In the genomic region with DNA sequence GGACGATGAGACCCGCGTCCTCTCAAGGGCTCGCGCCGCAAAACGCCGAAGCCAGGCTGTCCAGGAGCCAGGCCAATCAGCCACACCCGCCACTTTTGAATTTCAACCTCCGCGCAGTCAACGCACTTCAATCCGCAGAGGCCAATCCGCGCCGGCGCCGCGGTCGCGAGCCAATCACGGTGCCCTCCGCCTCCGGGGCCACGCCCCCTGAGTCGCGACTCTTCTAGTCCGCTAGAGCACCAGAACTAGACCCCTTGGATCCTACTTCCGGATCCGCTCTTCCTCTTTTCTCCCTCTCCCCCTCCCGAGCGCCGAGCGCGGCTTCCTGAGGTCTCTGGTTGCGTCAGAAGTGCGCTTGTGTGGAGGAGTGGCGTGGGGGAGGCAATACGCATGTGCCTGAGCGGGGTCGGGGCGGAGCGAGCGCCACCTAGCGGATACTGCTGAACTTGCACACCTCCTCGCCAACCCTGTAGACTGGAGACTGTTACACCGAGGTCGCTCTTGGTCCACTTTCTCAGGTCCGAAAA, we compare ENCODE assay signal across 8 mouse cellular contexts. TPM values are rescaled to one million over a fixed set of nuclear protein-coding genes. Genes with fewer than 3 reads are reported as not detected.
A peak's percentile ranks its signal among the peaks of the same experiment; 100 is the strongest.
DNase-seq lines count a peak whose midpoint lies in the region; ATAC-seq lines count a peak whose summit lies in the region.

A gene (minus strand): TSS at position 129 of the 527 bp plus-strand sequence.

- under 1% methylated on average over 49 of the region's 49 CpGs for WGBS in heart, embryonic 13.5 days
- WGBS in liver, embryonic 12.5 days (ENCODE audit: insufficient replicate concordance) = 2% methylated on average over 49 of the region's 49 CpGs
- under 1% methylated on average over 49 of the region's 49 CpGs for WGBS in stomach, embryonic 15.5 days

- no peaks in the 10 kb centered on the region for H3K4me1 ChIP-seq in brown adipose tissue, adult 24 weeks (ENCODE audit: control insufficient read depth, insufficient read depth, insufficient read length, low read length)
- H3K4me1 ChIP-seq in heart, embryonic 13.5 days = peaks cover 19% of the 10 kb centered on the region
- H3K4me1 ChIP-seq in liver, embryonic 12.5 days = peaks cover 24% of the 10 kb centered on the region
- H3K4me1 ChIP-seq in stomach, embryonic 15.5 days = peaks cover 8% of the 10 kb centered on the region; the same call in 1 of the 2 replicates

- peak; percentile 98 for ATAC-seq in heart, embryonic 13.5 days (ENCODE audit: extremely low read depth, insufficient number of reproducible peaks, low FRiP score, low TSS enrichment)
- ATAC-seq in liver, embryonic 12.5 days = peak; percentile 96
- ATAC-seq in stomach, embryonic 15.5 days (ENCODE audit: insufficient read depth, low FRiP score, low read depth) = peak; percentile 99

- peak within 1 kb of the TSS; percentile 67 for H3K4me3 ChIP-seq in brown adipose tissue, adult 24 weeks (ENCODE audit: insufficient read depth, low read depth, low read length)
- H3K4me3 ChIP-seq in heart, embryonic 13.5 days = peak within 1 kb of the TSS; percentile 73
- H3K4me3 ChIP-seq in liver, embryonic 12.5 days = peak within 1 kb of the TSS; percentile 85
- H3K4me3 ChIP-seq in stomach, embryonic 15.5 days (replicated peaks) = peak within 1 kb of the TSS; percentile 67

- DNase-seq in CD4-positive, CD25-positive, alpha-beta regulatory T cell, adult 2 months (ENCODE audit: low read depth, low spot score) = peak; percentile 99
- DNase-seq in fat pad, adult 2 months (ENCODE audit: extremely low read depth, low read depth, low spot score) = peak; percentile 82
- DNase-seq in kidney, postnatal 10 days = peak; percentile 100
- peak; percentile 99 to 100 for DNase-seq in natural killer cell, adult 2 months (ENCODE audit: low spot score in 2 of 2)

- H3K9ac ChIP-seq in heart, embryonic 13.5 days = peak within 1 kb of the TSS; percentile 90
- H3K9ac ChIP-seq in liver, embryonic 12.5 days = peak within 1 kb of the TSS; percentile 93
- peak within 1 kb of the TSS; percentile 54 for H3K9ac ChIP-seq in stomach, embryonic 15.5 days

- H3K4me2 ChIP-seq in heart, embryonic 13.5 days = peak within 1 kb of the TSS; percentile 73
- peak within 1 kb of the TSS; percentile 77 for H3K4me2 ChIP-seq in liver, embryonic 12.5 days
- H3K4me2 ChIP-seq in stomach, embryonic 15.5 days = peak within 1 kb of the TSS; percentile 62

- no peaks in the 10 kb centered on the region for H3K27me3 ChIP-seq in heart, embryonic 13.5 days (replicated peaks)
- H3K27me3 ChIP-seq in liver, embryonic 12.5 days (replicated peaks) = no peaks in the 10 kb centered on the region
- H3K27me3 ChIP-seq in stomach, embryonic 15.5 days (replicated peaks) = no peaks in the 10 kb centered on the region

- peaks cover 15% of the 10 kb centered on the region for H3K36me3 ChIP-seq in heart, embryonic 13.5 days
- peaks cover 21% of the 10 kb centered on the region for H3K36me3 ChIP-seq in liver, embryonic 12.5 days
- H3K36me3 ChIP-seq in stomach, embryonic 15.5 days = peaks cover 6% of the 10 kb centered on the region; the same call in 1 of the 2 replicates

- no peak within 1 kb of the TSS for H3K27ac ChIP-seq in brown adipose tissue, adult 24 weeks (replicated peaks; ENCODE audit: low read depth, low read length)
- peak within 1 kb of the TSS; percentile 66 for H3K27ac ChIP-seq in heart, embryonic 13.5 days (replicated peaks)
- H3K27ac ChIP-seq in liver, embryonic 12.5 days = peak within 1 kb of the TSS; percentile 88
- H3K27ac ChIP-seq in stomach, embryonic 15.5 days = peak within 1 kb of the TSS; percentile 28; the same call in 1 of the 2 replicates

- no peaks in the 10 kb centered on the region for H3K9me3 ChIP-seq in heart, embryonic 13.5 days
- H3K9me3 ChIP-seq in liver, embryonic 12.5 days (replicated peaks) = no peaks in the 10 kb centered on the region
- no peaks in the 10 kb centered on the region for H3K9me3 ChIP-seq in stomach, embryonic 15.5 days

RNA-seq across cellular contexts. Expression of the gene that starts here (rescaled TPM):
- polyA plus RNA-seq in brown adipose tissue, adult 24 weeks (2012; ENCODE audit: insufficient read depth, insufficient read length, missing spikeins) = not detected in 2 replicates
- polyA plus RNA-seq in heart, embryonic 13.5 days (2015; fragmentation: Nextera tagmentation; extraction: Ambion mirVana) = 5.3 and 5.4 TPM in 2 replicates
- 4.8 and 6.0 TPM in 2 replicates for polyA plus RNA-seq in liver, embryonic 12.5 days (2016; fragmentation: Nextera tagmentation; extraction: Ambion mirVana)
- 7.7 and 7.9 TPM in 2 replicates for polyA plus RNA-seq in stomach, embryonic 15.5 days (2015; fragmentation: Nextera tagmentation; extraction: Ambion mirVana)
